Mouse (Mus musculus) stomach, embryonic 16.5 days (tissue): ENCODE measurements around the gene Col6a2. TPM values are rescaled to one million over a fixed set of nuclear protein-coding genes. Genes with fewer than 3 reads are reported as not detected.
A peak's percentile ranks its signal among the peaks of the same experiment; 100 is the strongest.

Source experiments
- ATAC-seq: fragments of 200-750 bp; cut with Nextera tagmentation; 2 replicates; pipeline ENCODE4 v1.8.0; 2017; ENCODE audit warnings: moderate number of reproducible peaks, moderate TSS enrichment; ENCODE audit not compliant: insufficient read depth, low FRiP score
- H3K27ac ChIP-seq: fragments of 300-500 bp; sonication (generic); 2 replicates; pipeline ENCODE4 v1.5.1; 2014; ENCODE audit warnings: low read length
- H3K27me3 ChIP-seq: fragments of 300-500 bp; sonication (generic); 2 replicates; pipeline ENCODE4 v1.6.1; 2014; ENCODE audit warnings: low read length, control low read depth, mixed read lengths; ENCODE audit not compliant: control insufficient read depth, insufficient read depth
- H3K36me3 ChIP-seq: fragments of 300-500 bp; sonication (generic); 2 replicates; pipeline ENCODE4 v1.6.1; 2014; ENCODE audit warnings: low read length; ENCODE audit not compliant: control insufficient read depth, insufficient read depth
- H3K4me1 ChIP-seq: fragments of 300-500 bp; sonication (generic); 2 replicates; pipeline ENCODE4 v1.6.1; 2014; ENCODE audit warnings: low read length, control low read depth, mixed read lengths; ENCODE audit not compliant: control insufficient read depth, insufficient read depth
- H3K4me2 ChIP-seq: fragments of 300-500 bp; sonication (generic); 2 replicates; pipeline ENCODE4 v1.6.1; 2014; ENCODE audit warnings: low read depth, low read length, mixed read lengths
- H3K4me3 ChIP-seq: fragments of 300-500 bp; sonication (generic); replicated peaks from 2 replicates; pipeline ENCODE4 v1.5.1; 2014; ENCODE audit warnings: mild to moderate bottlenecking, low read length
- H3K9ac ChIP-seq: fragments of 300-500 bp; sonication (generic); 2 replicates; pipeline ENCODE4 v1.6.1; 2014; ENCODE audit warnings: low read length
- H3K9me3 ChIP-seq: fragments of 300-500 bp; sonication (generic); replicated peaks from 2 replicates; pipeline ENCODE4 v1.6.1; 2016; ENCODE audit warnings: low read length, control low read depth; ENCODE audit not compliant: control insufficient read depth
- WGBS: fragments of 180-500 bp; shearing (Covaris S2); extraction: QIAGEN DNeasy Blood & Tissue Kit; methylation state at CpG from one replicate; pipeline ENCODE4 v1.1.7; 2014; 5-methylcytosine and 5-hydroxymethylcytosine counted together
- polyA plus RNA-seq: library from polyadenylated mRNA; unstranded; fragments of >200 nt; fragmentation: Nextera tagmentation; extraction: Ambion mirVana; gene quantifications from 2 replicates; pipeline ENCODE4 v1.2.1, GENCODE M21; 2015

Col6a2 gene
- 263 and 287 TPM in 2 replicates for polyA plus RNA-seq

DNA sequence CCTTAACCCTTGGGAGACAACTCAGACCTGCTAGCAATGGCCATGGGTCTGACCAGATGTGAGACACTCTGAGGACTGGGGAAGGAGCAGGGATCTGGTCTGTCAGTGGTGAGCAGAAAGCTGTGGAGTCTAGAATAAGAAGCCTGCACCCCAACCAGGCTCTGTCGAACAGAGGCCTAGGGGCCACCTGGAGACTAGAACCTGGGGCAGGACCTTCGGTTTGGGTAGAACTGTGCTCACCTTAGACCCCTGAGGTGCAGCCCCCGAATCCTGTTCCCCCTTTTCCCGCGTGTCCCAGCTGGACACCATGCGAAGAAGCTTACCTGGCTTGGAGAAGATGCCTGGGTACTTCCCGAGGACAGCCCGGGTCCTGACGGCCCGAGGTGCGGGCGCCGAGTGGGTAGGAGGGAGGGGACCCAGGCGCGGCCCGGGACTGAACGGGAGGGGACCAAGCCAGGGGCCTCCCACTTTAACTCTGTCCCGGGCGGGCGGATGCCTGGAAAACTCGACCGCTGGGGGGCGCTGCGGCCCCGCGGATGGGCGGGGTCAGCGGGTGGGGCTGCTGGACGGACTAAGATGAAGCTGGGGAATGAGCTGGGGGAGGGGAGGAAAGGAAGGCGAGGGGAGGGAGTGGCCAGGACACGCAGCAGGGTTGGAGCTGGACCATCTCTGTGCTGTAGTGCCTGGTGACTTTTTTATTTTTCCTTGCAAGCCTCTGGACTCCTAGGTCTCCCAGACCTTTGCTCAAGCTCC, at the start of gene Col6a2:
TSS of gene Col6a2 (minus strand) at position 703 of the 753 bp plus-strand sequence.
- 2% methylated on average over 31 of the region's 31 CpGs for WGBS
- ATAC-seq, result peak; percentile 95
- peaks cover 15% of the 10 kb centered on the region for H3K4me1 ChIP-seq
- peak within 1 kb of the TSS; percentile 90 for H3K27ac ChIP-seq
- no peaks in the 10 kb centered on the region for H3K36me3 ChIP-seq
- peak within 1 kb of the TSS; percentile 67 for H3K4me3 ChIP-seq
- H3K9me3 ChIP-seq, result no peaks in the 10 kb centered on the region
- H3K4me2 ChIP-seq, result peak within 1 kb of the TSS; percentile 71
- H3K9ac ChIP-seq, result peak within 1 kb of the TSS; percentile 88
- no peaks in the 10 kb centered on the region for H3K27me3 ChIP-seq

DNA sequence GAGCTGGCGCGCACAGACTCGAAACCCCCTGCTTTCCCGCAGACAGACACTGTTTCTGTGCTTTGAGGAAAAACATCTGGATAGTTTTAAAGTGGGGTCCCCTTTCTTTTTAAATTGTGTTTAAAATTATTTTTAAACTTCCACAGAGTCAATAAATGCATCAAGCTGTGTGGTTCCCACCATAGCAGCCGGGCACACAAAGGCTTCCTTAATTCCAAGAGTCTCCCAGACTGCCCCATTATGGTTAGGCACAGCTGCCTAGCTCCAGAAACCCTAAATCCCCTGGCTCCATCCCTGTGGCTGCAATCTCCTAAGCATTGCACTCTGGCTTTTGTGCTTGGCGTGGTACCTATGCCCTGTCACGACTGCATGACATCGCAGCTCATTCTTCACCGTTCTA, 48.5 kb upstream of the Col6a2 start:
- Histone ChIP-seq H3K4me1 (0 out of 2 replicates have a peak, but pooled peaks cover 3% of the 10 kb centered on the region), H3K27me3 (no peaks in the 10 kb centered on the region), H3K9me3 (no peaks in the 10 kb centered on the region), H3K4me2 (no peak overlapping the region), H3K36me3 (no peaks in the 10 kb centered on the region), H3K9ac (no peak overlapping the region), H3K4me3 (no peak overlapping the region), H3K27ac (peak overlapping the region; percentile 65)
- ATAC-seq, result no peak
- WGBS, result 61% methylated on average over 9 of the region's 9 CpGs

DNA sequence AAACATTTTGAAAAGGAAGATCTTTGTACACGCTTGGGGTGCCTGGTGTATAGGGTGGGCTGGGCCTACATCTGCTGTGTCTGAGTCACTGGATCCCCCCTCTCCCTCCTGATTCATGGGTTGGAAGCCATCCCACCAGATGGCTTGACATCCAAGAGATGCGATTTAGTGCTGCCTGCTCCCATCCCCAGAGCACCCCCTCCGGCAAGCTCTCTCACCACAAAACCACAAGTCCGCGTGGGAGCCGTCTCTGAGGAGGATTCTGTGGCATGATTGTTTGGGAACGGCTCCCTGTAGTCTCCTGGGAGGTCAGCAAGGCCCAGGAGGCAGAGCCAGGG, 45.5 kb upstream of the Col6a2 start:
- Histone ChIP-seq H3K27me3 (no peaks in the 10 kb centered on the region), H3K9ac (no peak overlapping the region), H3K4me3 (no peak overlapping the region), H3K4me2 (no peak overlapping the region), H3K36me3 (no peaks in the 10 kb centered on the region), H3K9me3 (peaks cover 10% of the 10 kb centered on the region), H3K4me1 (peaks cover 4% of the 10 kb centered on the region; the same call in 1 of the 2 replicates), H3K27ac (peak overlapping the region; percentile 85)
- peak; percentile 73; the same call in 1 of the 2 replicates for ATAC-seq
- WGBS, result 35% methylated on average over 7 of the region's 7 CpGs

DNA sequence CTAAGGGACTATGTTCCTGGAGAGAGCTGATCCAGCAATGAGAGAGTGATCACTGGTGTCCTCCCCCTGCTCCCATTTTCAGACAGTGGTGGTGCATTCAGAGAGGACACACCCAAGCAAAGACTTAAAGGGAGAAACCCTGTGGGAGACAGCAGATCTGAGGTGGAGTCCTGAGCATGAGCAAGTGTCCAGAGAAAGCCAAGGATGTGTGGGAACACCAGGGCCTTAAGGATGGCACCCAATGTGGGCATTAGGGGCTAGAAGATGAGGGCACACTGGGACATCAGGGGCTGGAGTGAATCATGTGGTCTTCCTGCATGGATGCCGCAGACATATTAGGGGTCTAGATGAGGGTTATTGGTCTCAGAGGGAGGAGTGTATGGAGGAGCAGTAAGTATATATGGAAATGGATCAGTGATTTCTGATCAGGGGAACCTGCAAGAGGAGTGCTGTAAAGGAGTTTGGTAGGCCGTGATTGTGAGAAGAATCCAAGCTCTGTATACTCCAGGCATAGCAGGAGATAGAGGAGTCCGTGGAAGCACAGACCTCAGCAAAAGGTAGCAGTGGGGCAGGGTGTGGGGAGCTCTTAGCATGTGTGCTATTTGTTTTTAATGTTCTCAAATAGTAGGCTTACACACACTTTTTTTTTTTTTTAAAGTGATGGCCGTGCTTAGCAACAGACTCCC, 45.0 kb upstream of the Col6a2 start:
- no peak for ATAC-seq
- Histone ChIP-seq H3K4me3 (no peak overlapping the region), H3K27ac (peak overlapping the region; percentile 75), H3K9ac (no peak overlapping the region), H3K9me3 (peaks cover 10% of the 10 kb centered on the region), H3K27me3 (no peaks in the 10 kb centered on the region), H3K4me2 (no peak overlapping the region), H3K36me3 (no peaks in the 10 kb centered on the region), H3K4me1 (peaks cover 8% of the 10 kb centered on the region; the same call in 1 of the 2 replicates)
- 67% methylated on average over 4 of the region's 4 CpGs for WGBS

DNA sequence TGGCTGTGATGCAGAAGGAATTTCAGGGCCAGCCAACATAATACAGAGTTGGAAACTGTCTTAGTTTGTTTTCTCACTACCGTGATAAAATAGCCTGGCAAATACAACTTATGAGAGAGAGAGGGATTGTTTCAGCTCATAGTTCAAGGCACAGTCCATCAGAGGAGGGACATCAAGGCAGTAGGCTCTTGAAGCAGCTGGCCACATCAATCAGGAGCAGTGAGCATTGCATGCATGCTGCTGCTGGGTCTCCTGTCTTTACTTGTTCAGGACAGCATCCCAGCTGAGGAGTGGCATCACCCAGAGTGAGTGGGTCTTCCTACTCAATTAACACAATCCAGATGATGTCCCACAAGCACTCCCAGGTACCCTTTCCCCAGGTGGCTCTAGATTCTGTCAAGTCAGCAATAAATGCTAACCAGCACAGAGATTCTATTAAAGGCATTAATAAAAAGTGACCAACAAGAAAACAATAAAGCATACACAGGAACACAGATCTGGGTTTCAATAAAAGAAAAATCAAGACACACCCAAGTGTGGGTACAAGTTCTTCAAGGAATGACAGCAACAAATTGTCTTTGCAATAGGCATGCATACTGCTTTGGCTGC, 43.9 kb upstream of the Col6a2 start:
- Histone ChIP-seq H3K4me1 (peaks cover 8% of the 10 kb centered on the region; the same call in 1 of the 2 replicates), H3K4me3 (no peak overlapping the region), H3K36me3 (no peaks in the 10 kb centered on the region), H3K4me2 (no peak overlapping the region), H3K9me3 (peaks cover 10% of the 10 kb centered on the region), H3K27ac (no peak overlapping the region), H3K27me3 (no peaks in the 10 kb centered on the region), H3K9ac (no peak overlapping the region)
- ATAC-seq, result no peak
- 83% methylated on average over 1 of the region's 1 CpGs for WGBS

DNA sequence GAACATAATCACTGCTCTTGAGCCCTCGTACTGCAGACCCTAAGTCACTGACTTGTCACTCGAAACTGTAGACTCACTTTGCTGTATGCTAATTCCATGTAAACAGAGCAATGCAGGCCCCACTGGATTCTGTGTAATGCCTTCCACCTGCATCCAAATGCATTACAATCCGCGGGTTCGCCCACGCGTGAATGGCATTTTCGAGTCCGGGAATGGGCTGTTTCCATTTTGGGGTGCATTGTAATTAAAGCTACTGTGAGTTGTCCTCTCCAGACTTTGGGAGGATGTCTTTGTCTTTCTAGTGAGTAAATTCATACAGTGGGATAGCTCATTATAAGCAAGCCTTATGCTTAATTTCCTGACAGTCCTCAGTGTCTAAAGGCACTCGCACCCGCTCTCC, 42.1 kb upstream of the Col6a2 start:
- Histone ChIP-seq H3K4me1 (peaks cover 8% of the 10 kb centered on the region; the same call in 1 of the 2 replicates), H3K27ac (peak overlapping the region; percentile 89; the same call in 1 of the 2 replicates), H3K9ac (no peak overlapping the region), H3K36me3 (no peaks in the 10 kb centered on the region), H3K9me3 (peaks cover 10% of the 10 kb centered on the region), H3K27me3 (no peaks in the 10 kb centered on the region), H3K4me3 (no peak overlapping the region), H3K4me2 (no peak overlapping the region)
- ATAC-seq, result no peak
- WGBS, result 93% methylated on average over 11 of the region's 11 CpGs

DNA sequence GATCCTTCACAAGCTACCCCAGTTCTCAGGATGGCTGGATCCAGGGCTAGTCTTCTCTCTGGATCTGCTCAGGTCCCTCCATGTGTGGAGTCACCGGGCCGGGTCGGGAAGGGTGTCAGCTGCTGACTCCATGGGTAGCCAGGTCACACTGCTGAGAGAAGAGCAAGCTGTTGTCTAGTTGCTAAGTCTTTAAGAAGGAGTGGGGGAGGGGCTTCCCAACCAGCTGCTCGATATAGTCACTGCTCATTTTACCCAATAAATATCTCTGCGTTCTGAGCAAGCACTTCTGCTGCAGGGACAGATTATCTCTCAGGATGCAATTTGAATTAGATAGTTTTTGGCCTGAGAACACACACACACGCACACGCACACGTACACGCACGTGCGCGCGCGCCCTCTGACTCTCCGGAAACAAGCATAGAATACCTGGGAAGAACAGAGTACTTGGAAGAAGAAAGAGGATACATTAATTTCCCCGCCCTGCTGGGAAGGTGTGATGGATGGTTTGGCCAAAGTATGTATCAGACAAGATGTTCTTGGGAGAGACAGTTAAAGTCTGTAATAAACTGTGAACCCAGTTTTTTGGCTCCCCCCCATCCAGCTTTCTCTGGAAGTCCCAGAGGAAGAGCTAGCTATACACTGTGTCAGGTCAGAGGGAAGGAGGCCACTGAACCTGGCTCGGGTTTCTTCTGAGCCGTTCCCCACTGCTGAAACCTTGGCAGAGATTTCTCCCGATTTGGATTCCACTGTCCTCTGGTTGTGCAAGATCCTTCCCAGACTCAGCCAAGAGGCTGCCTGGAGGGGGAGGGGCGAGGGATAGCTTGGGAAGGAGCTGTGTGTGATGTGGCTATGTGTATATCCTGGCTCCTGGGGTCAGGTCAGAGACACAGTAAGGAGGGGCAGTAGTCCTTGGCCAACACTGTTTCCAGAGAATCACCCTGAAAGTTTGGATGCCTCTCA, 41.0 kb upstream of the Col6a2 start:
- Histone ChIP-seq H3K27ac (peak overlapping the region; percentile 89), H3K27me3 (no peaks in the 10 kb centered on the region), H3K9ac (no peak overlapping the region; the same call in 1 of the 2 replicates), H3K4me2 (no peak overlapping the region), H3K36me3 (no peaks in the 10 kb centered on the region), H3K9me3 (peaks cover 10% of the 10 kb centered on the region), H3K4me1 (peaks cover 8% of the 10 kb centered on the region; the same call in 1 of the 2 replicates), H3K4me3 (no peak overlapping the region)
- peak; percentile 91 for ATAC-seq
- 59% methylated on average over 20 of the region's 20 CpGs for WGBS
